Mouse (Mus musculus): ENCODE measurements at regions not wholly inside any gene's neighbourhood (a gene's known extent, or its start where the extent isn't known, plus 50 kb on each side); places are given as distances from the start of the nearest gene placed in this dataset.
"Not testable (repeated sequence)": the region's sequence is repeated elsewhere in the genome, so short reads cannot be mapped to it uniquely, and the experiment has no call there.

- ATAC-seq (replicated peaks; ENCODE audit: poor library complexity) = no peak
Observed at GRCm38 (mm10) chr6:31899055-31899454, 151.0 kb upstream of the 1700012A03Rik start.

GRCm38 (mm10) chr6:31898609-31899008 lies 151.4 kb upstream of the 1700012A03Rik start:
- no peak for ATAC-seq (replicated peaks; ENCODE audit: poor library complexity)

- ATAC-seq (replicated peaks; ENCODE audit: poor library complexity) = no peak
Observed at GRCm38 (mm10) chr6:31897001-31897400, 153.0 kb upstream of the 1700012A03Rik start.

DNA sequence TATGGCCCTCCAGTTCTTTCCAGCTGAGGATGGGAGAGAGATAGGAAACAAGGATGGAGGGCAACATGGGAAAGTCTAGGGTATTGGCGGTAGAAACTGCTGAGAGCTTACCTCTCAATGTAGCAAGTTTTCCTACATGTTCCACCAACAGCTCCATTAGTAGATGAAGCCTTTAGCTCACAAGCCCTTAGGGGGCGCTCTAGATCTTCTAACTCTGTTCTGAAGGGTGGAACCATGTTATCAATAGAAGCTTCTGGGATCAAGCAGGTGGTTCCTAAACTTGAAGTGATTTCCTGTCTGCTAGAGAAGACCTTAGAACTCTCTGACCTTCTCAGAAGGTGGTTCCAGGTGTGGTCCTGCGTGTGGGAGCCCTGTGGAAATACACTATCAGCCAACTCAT lies 154.2 kb upstream of the 1700012A03Rik start:
- ATAC-seq (replicated peaks; ENCODE audit: poor library complexity) = no peak

GRCm38 (mm10) chr6:31886931-31887330 lies 163.1 kb upstream of the 1700012A03Rik start:
- no peak for ATAC-seq (replicated peaks; ENCODE audit: poor library complexity)

GRCm38 (mm10) chr6:31885196-31885595 lies 164.8 kb upstream of the 1700012A03Rik start:
- ATAC-seq (replicated peaks; ENCODE audit: poor library complexity) = not testable (repeated sequence)

DNA sequence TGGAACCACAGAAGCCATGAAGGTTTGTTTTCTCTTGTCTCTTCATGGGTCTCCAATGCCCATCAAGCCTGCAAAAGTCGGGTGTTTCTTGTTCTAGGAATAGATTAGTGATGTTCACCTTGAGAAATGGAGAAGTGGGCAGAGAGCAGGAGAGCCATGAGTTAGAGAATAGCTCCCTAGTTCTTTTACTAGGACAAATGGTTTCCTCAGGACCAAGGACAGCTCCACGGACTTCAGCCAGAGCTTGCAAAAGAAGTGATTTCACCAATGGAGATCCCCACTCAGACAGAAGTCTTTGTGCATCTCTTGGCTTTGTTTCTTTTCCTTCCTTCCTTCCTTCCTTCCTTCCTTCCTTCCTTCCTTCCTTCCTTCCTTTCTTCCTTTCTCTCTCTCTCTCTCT lies 166.3 kb upstream of the 1700012A03Rik start:
- no peak for ATAC-seq (replicated peaks; ENCODE audit: poor library complexity)

DNA sequence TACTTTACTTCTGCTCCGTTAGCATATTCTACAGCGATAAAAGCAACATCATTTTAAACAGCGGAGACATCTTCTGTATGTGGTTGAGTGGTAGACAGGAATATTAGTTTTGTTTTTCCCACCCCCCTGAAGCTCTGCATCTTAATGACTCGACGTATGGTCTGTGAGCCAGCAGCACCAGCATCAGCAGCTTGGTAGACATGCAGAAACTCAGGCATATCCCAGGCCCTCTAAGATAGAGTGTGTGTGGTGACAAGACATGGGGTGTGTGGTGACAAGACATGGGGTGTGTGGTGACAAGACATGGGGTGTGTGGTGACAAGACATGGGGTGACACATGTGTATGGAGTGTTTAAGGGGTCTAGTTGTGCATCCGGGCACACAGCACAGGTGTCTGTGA lies 175.4 kb upstream of the 1700012A03Rik start:
- ATAC-seq (replicated peaks; ENCODE audit: poor library complexity) = no peak

- no peak for ATAC-seq (replicated peaks; ENCODE audit: poor library complexity)
Observed at GRCm38 (mm10) chr6:31873911-31874310, 176.1 kb upstream of the 1700012A03Rik start.

GRCm38 (mm10) chr6:31871766-31872165 lies 178.3 kb upstream of the 1700012A03Rik start:
- ATAC-seq (replicated peaks; ENCODE audit: poor library complexity) = no peak

- ATAC-seq (replicated peaks; ENCODE audit: poor library complexity) = no peak
Observed at GRCm38 (mm10) chr6:31861996-31862395, 188.1 kb upstream of the 1700012A03Rik start.

GRCm38 (mm10) chr6:31859621-31860020 lies 190.4 kb upstream of the 1700012A03Rik start:
- ATAC-seq (replicated peaks; ENCODE audit: poor library complexity) = no peak

- ATAC-seq (replicated peaks; ENCODE audit: poor library complexity) = no peak
Observed at GRCm38 (mm10) chr6:31854261-31854660, 195.8 kb upstream of the 1700012A03Rik start.

- no peak for ATAC-seq (replicated peaks; ENCODE audit: poor library complexity)
Observed at GRCm38 (mm10) chr6:31846319-31846718, 203.7 kb upstream of the 1700012A03Rik start.

DNA sequence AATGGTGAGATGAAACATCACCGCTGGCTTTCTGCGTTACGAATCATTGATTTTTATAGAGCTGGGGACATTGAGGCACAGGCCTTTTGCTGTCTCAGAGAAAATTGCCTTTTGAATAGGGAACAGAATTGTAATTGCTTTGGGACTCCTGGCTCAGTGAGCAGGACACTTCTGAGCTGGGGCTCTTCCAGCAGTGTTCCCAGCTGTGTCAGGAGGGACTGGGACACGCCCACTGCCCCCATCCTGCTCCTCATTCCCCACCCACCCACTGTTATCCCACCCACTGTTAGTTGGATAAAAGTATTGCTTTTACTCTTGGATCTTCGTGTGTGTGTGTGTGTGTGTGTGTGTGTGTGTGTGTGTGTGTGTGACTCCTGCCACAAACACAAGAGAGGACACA lies 204.4 kb upstream of the 1700012A03Rik start:
- no peak for ATAC-seq (replicated peaks; ENCODE audit: poor library complexity)

GRCm38 (mm10) chr6:31840621-31841020 lies 209.4 kb upstream of the 1700012A03Rik start:
- no peak for ATAC-seq (replicated peaks; ENCODE audit: poor library complexity)

DNA sequence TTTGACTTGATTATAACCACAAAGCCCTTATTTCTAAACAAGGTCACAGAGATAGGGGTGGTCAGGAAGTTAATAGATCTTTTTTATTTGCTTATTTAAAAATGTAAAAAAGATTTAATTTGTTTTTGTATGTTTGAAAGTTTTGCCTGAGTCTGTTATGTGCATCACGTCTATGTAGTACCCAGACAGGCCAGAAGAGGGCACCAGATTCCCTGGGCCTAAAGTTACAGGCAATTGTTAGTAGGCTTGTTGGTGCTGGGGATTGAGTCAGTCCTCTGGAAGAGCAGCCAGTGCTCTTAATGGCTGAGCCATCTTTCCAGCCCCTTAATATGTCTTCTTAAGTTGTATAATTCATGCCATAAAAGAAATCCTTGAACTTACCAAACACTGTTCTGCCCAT lies 211.5 kb upstream of the 1700012A03Rik start:
- no peak for ATAC-seq (replicated peaks; ENCODE audit: poor library complexity)

GRCm38 (mm10) chr6:31835795-31836194 lies 214.3 kb upstream of the 1700012A03Rik start:
- ATAC-seq (replicated peaks; ENCODE audit: poor library complexity) = no peak

DNA sequence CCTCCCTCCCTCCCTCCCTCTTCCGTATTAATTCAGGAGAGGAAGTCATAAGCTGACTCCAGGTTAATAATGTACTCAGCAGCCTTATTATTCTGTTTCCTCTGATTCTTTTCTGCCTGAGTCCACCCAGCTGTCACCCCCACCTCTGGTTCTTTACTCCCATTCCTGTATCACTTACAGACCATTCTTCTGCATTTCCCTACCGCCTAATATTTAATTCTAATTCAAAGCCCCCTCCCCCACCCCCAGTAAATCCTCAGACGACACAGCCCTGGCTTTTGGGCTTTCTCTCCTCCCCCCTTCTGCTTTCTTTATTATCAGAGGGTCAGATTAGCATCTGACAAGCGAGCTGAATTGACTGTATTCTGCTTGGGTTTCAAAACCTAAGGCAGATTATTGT lies 215.5 kb upstream of the 1700012A03Rik start:
- no peak for ATAC-seq (replicated peaks; ENCODE audit: poor library complexity)

DNA sequence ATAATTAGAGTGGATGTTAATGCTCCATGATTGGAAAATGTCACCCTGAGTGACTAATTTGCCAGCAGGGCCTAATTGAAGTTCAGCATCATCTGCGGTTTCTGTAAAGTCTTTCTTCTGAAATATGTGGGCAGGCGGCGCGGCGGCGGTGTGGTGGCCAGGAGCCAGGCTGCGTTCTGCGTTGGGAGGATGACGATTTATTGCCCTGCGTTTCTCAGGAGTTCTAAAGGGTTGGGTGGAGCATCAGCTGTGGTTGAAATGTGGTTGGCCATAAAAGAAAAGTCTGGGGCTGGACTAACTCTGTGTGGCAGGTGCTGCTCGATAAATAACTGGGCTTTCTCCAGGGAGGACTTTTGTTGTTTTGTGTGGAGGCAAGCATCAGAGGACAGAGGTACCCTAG lies 219.4 kb upstream of the 1700012A03Rik start:
- no peak for ATAC-seq (replicated peaks; ENCODE audit: poor library complexity)

DNA sequence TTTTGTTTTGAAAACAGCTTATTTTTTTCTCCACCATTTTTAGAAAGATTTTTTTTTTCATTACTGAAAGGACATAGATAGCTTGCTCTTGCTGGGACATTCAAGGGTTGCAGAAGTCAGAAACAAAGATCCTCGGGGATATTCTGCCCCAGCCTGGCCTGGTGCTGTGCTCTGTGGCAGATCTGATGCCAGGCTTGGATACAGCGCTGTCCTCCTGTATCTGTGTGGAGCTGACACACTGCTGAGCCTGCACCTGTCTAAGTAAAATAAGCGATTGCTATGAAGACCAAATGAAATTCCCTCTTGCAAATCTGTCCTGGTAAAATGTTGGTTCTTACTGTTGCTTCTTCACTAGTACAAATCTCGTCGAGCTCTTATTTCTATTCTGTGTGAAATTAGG lies 226.4 kb upstream of the 1700012A03Rik start:
- no peak for ATAC-seq (replicated peaks; ENCODE audit: poor library complexity)

DNA sequence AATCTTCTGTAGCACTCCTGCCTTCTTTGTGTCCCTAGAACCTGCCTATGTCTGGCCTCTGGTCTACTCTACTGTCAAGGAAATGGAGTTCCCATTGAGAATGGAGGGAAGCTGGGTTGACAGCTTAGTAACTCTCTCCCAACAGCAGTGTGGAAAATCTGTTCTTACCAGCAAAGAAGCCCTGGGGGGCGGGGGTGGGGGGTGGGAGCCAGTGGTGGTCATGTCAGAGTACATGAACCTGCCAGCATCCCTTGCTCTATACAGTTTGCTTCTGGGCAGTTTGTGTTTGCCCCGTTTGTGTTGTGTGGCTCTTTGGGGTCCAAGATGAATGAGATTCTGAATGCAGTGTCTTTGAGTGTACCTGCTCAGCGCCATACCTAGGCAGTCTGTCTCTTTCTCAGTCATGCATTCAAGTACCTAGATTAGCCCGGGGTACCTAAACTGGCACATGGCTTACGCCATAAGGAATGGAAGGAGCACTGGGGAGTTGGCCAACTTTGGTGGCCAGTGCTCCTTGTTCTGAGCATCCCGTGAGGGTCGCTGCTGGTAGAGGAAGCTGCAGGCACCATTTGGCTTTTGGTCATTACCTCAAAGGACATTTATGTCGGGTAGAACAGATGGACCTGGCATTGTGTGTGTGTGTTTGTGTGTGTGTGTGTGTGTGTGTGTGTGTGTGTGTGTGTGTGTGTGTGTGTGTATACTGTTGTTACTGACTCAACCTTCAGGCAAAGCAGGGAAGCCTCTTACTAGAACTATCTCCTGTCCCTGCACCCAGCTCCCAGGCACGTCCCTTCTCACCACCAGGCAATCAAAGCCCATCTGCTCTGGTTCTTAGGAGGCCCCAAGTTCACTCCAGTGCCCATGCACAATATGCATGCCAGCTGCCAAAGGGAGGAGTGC lies 227.6 kb upstream of the 1700012A03Rik start:
- ATAC-seq (replicated peaks; ENCODE audit: poor library complexity) = no peak

- no peak for ATAC-seq (replicated peaks; ENCODE audit: poor library complexity)
Observed at GRCm38 (mm10) chr6:31821621-31822020, 228.4 kb upstream of the 1700012A03Rik start.

Measured in megakaryocyte progenitor cell, adult 5-6 weeks (primary cell).